Mouse (Mus musculus) cerebellum, adult 8-10 months (tissue): ENCODE data around the gene Wdr92.
A peak's percentile ranks its signal among the peaks of the same experiment; 100 is the strongest.
"Not testable (repeated sequence)": the region's sequence is repeated elsewhere in the genome, so short reads cannot be mapped to it uniquely, and the experiment has no call there.

Experiments used
- DNase-seq: peaks from one replicate; pipeline ENCODE4 v3.0.0; 2022

Wdr92 gene

GRCm38 (mm10) chr11:17211258-17212140 is 29.6 kb downstream of the Wdr92 start, which contains the start of gene Pno1:
Pno1 (minus strand) TSS chr11:17211568.
- DNase-seq = peak; percentile 97

GRCm38 (mm10) chr11:17212141-17212495 is 30.2 kb downstream of the Wdr92 start:
- no peak for DNase-seq

- DNase-seq = no peak
Measured at GRCm38 (mm10) chr11:17212903-17213509, 31.1 kb downstream of the Wdr92 start.

GRCm38 (mm10) chr11:17215475-17215874 is 33.6 kb downstream of the Wdr92 start:
- DNase-seq = no peak

- no peak for DNase-seq
Measured at GRCm38 (mm10) chr11:17221126-17221525, 39.2 kb downstream of the Wdr92 start.

GRCm38 (mm10) chr11:17232792-17233191 is 50.9 kb downstream of the Wdr92 start:
- DNase-seq = no peak

- no peak for DNase-seq
Measured at GRCm38 (mm10) chr11:17236449-17237037, 54.6 kb downstream of the Wdr92 start.

GRCm38 (mm10) chr11:17238598-17238997 is 56.7 kb downstream of the Wdr92 start:
- not testable (repeated sequence) for DNase-seq

GRCm38 (mm10) chr11:17248715-17249114 is 66.8 kb downstream of the Wdr92 start:
- DNase-seq = no peak

GRCm38 (mm10) chr11:17256813-17257365 is 75.0 kb downstream of the Wdr92 start:
- peak; percentile 14 for DNase-seq

GRCm38 (mm10) chr11:17257443-17257842 is 75.5 kb downstream of the Wdr92 start, which contains the start of gene C1d:
C1d (plus strand) TSS chr11:17257579.
- peak; percentile 95 for DNase-seq

GRCm38 (mm10) chr11:17257861-17258260 is 76.0 kb downstream of the Wdr92 start:
- DNase-seq = no peak

- DNase-seq = no peak
Measured at GRCm38 (mm10) chr11:17267176-17267575, 85.3 kb downstream of the Wdr92 start.

- DNase-seq = no peak
Measured at GRCm38 (mm10) chr11:17268801-17269200, 86.9 kb downstream of the Wdr92 start.

- DNase-seq = peak; percentile 27
Measured at GRCm38 (mm10) chr11:17279959-17280358, 98.1 kb downstream of the Wdr92 start.
